Mouse (Mus musculus) kidney, postnatal 36 days (tissue): Measurements from ENCODE around the gene Dnm1.
A peak's percentile ranks its signal among the peaks of the same experiment; 100 is the strongest.
"Not testable (repeated sequence)": the region's sequence is repeated elsewhere in the genome, so short reads cannot be mapped to it uniquely, and the experiment has no call there.

Source experiments
- DNase-seq, 2 experiments: peaks; one replicate each; pipeline ENCODE4 v3.0.0; 2021 to 2022; ENCODE audit warnings: mixed read lengths in 2 of 2

The Dnm1 gene

DNA sequence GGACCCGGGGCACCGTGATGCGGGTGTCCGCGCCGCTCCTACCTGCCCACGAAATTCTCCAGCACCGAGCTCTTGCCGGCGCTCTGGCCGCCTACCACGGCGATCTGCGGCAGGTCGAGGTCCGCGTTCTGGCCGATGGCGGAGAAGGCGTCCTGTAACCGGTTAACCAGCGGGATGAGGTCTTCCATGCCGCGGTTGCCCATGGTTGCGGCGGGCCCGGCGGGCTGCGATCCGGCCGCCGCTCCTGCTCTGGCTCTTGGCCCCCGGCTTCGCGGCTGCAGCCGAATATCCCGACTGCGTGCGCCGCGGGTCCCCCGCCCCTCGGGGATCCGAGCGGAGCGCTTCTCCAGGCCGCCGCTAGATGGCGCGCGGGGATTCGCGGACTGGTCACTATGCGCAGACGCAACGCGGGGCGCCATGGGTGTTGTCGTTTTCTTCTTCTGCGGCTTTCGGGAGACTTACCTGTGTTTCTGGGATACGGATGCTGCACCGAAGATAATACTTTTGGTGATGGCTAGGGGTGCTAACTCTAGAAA, at the start of gene Dnm1:
TSS of gene Dnm1 (minus strand) at position 332 of the 536 bp plus-strand sequence.
- DNase-seq = peak; percentile 88 to 93

DNA sequence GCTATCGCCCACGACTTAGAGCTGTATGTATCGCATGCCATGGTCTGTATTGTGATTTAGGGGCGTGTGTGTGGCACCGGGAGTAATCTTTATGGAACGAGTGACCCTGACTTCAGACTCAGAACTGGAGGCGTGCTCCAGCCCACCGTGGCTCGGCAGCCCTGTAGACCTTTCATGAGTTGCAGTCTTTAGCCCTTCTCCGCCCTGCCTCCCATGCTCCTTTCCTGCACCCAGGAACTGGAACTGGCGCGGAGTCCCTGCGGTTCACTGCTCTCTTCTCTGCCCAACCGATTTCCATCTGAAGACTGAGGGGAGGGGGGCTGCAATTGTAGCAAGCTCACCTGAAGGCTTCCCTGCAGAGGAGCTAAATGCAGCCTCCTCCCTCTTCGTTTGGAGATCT, 43.6 kb upstream of the Dnm1 start:
- DNase-seq = peak in 1 of 2 experiments; percentile 42

- peak; percentile 95 to 96 for DNase-seq
Observed at GRCm38 (mm10) chr2:32395946-32396621, 42.9 kb upstream of the Dnm1 start.

- peak; percentile 92 to 95 for DNase-seq
Observed at GRCm38 (mm10) chr2:32395484-32395945, 42.4 kb upstream of the Dnm1 start, which contains the start of gene Ptges2. TSS of gene Ptges2 (plus strand) at chr2:32395896.

DNA sequence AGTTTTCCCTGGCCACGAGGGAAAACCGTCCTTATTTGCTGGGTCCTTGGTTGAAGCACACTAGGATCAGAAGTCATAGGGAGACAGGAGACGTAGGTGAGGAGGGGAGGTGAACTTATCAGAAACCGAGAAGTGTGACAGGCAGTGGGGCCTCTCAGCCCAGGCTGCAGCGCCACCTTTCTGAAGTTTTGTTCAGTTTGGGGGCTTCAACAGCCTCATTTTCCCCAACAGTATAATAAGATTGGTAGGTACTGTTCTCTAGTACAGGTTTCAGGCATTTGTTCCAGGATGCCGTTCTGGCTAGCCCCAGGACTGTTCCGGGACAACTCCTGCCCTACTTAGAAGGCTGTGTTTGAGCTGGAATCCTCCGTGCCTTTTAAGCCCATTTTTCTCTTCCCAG, 41.8 kb upstream of the Dnm1 start:
- peak in 1 of 2 experiments; percentile 69 for DNase-seq

DNA sequence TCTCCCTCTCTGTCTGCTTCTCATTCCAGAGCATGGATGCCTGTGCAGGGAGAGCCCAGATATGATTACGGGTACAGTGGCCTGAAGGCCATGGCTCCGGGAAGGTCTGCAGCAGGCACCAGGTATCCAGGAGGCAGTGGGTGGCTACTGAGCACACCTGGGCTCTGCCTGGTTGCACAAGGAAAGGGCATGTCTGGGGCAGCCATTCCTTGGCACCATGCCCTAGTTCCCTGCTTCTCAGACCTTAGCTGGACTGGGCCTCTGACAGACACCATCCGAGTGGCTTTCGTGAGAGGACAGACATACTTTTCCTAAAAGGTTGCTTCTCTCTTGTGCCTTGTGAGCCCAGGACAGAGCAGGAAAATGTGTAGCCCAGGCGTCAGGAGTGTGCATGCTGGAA, 38.9 kb upstream of the Dnm1 start:
- DNase-seq = peak; percentile 81 to 86

GRCm38 (mm10) chr2:32390871-32391270, 37.7 kb upstream of the Dnm1 start:
- DNase-seq = peak in 1 of 2 experiments; percentile 62

- DNase-seq = no peak
Observed at GRCm38 (mm10) chr2:32389157-32389556, 36.0 kb upstream of the Dnm1 start.

DNA sequence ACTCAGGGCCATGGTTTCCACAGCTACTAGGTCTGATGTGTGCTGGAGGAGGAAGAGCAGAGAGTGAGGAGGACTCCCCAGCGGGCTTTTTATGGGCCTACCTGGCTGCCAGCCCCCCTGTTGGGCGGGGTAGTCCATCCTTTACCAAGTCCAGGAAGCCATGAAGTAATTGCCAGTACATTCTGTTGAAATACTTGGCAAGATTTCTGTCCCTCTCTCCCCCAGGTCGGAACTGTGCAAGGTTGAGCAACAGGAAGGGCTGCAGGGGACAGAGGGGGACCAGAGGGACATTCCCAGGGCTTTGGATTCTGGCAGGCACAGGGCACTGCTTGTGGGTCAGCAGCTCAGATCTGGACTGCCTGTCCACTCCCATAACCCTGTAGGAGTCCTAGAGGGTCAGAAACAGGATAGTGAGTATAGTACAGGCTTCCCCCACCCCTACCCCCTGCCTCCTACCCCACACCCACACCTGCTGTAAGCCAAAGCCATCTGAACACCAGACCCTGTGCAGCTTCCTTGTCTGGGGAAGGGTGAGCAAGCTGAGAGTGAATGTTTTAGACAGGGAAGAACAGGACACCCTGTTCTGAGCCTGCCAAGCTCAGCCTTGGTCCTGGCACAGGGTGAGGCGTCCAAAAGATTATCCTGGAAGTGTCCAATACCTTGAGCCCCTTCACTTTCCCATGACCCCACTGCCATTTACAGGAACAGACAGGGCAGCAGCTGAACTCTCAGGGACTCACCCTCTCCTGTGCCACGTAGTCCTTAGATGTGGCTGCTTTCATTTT, 34.8 kb upstream of the Dnm1 start, which contains the start of gene Lcn2:
TSS of gene Lcn2 (minus strand) at position 547 of the 785 bp plus-strand sequence.
- DNase-seq = no peak

GRCm38 (mm10) chr2:32382689-32383088, 29.6 kb upstream of the Dnm1 start:
- no peak for DNase-seq

DNA sequence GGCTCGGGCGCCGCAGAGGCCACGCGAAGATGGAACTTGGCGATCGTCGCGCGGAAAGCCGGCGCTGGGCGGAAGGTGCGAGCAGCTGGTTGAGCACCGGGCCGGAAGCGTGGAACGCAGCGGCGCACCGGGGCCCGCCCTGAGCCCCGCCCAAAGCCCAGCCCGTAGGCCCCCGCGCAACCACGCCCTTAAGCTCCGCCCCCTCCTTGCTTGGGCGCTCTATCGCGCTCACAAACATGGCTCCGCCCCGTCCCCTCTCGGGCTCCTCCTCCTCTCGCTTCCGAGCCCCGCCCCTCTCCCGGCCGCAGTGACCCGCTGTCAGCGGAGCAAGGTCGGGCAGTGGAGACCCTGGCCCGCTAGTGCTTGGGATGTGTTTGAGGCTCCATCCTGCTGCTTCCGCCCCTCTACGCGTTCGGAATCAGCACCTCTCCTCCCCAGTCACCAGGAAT, 28.7 kb upstream of the Dnm1 start, which contains the start of gene 1110008P14Rik:
TSS of gene 1110008P14Rik (minus strand) at position 164 of the 449 bp plus-strand sequence.
- peak; percentile 95 to 99 for DNase-seq

DNA sequence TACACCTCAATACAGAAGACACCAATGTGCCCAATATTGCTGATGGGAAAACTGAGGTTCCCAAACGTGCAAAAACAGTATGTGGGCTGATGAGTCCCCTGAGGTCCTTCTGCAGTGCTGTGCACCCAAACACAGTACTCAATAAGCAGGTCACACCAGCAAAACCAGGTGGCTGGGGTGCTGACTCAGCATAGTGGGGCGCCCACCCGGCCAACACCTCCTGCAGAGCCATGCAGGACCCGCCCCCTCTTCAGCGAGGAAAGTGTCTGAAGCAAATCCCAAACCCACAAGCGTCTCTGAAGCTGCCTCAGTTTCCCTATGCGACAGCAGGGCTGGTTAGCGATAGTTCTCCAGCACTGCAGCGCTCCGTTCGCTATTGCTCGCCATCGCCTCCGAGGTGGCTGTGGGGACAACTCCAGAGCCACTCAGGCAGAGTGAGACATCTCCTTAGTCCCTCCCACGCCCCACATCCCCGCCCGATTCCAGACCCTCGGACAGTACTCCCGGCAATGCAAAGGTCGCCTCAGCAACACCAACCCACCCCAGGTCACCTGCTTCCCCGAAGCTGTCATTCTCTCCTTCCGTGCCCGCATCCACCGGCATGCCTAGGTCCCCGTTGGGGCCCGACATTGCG, 28.1 kb upstream of the Dnm1 start:
- DNase-seq = no peak

- DNase-seq = no peak
Observed at GRCm38 (mm10) chr2:32380001-32380500, 26.9 kb upstream of the Dnm1 start.

- no peak for DNase-seq
Observed at GRCm38 (mm10) chr2:32376963-32377362, 23.8 kb upstream of the Dnm1 start.

- no peak for DNase-seq
Observed at GRCm38 (mm10) chr2:32375317-32375940, 22.3 kb upstream of the Dnm1 start.

DNA sequence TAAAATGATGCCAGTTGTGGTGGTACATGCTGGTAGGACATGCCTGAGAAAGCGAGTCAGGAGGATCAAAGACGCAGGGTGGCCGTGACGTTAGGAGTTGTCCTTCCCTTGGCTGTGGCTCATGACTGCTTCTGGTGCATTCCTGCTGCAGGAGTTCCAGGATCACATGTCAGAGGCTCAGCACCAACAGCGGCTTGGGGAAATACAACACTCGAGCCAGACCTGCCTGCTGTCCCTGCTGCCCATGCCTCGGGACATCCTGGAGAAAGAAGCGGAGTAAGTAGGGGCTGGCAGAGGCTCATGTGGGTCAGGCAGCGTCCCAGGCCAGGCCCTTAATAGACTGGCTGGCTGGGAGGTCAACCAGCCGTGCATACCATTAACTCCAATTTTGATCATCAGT, 21.1 kb upstream of the Dnm1 start:
- no peak for DNase-seq

DNA sequence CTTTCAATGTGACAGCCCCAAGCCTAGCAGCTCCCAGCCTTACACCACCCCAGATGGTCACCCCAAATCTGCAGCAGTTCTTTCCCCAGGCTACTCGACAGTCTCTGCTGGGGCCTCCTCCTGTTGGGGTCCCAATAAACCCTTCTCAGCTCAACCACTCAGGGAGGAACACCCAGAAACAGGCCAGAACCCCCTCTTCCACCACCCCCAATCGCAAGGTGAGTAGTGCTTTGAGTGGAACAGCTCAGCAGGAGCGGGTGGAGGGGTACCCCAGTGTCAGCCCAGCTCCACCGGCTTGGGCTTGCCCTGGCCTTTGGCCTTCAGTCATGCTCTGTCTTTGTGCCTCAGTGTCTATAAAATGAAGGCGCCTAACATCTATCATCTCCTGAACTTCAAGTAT, 14.2 kb upstream of the Dnm1 start:
- DNase-seq = no peak

GRCm38 (mm10) chr2:32364121-32364520, 11.0 kb upstream of the Dnm1 start:
- no peak for DNase-seq

DNA sequence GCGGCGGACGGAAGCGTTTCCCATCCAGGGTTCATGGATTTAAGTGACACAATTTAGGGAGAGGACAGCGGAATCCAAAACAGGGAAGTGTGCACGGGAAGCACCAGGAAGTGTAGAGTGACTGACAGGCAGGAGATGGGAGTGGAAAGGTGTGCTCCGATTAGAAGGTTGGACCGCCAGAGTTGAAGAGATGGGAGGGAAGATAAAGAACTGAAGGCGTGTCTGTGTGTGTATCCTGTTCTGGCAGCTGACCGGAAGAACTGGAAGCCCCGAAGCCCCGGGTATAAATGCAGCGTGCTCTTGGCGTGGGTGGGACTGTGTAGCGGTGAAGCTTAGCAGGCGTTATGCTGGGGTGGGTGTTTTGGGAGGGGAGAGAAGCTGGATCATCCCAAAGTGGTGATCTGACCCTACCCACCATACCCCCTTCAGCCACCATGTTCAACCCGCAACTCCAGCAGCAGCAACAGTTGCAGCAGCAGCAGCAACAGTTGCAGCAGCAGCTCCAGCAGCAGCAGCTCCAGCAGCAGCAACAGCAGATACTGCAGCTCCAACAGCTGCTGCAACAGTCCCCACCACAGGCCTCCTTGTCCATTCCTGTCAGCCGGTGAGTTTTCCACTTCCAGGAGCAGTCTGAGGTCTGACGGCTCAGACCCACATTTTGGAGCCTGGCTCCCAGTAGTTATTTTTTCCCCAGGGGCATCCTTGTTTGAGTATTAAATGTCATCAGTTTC, 10.4 kb upstream of the Dnm1 start:
- peak; percentile 50 to 71 for DNase-seq

- DNase-seq = peak; percentile 93 to 96
Observed at GRCm38 (mm10) chr2:32362817-32363340, 9.7 kb upstream of the Dnm1 start.

- DNase-seq = not testable (repeated sequence)
Observed at GRCm38 (mm10) chr2:32362274-32362673, 9.1 kb upstream of the Dnm1 start.
